Mouse (Mus musculus) erythroblast, embryonic 14.5 days (primary cell): ENCODE data around the gene Knop1.

ENCODE experiments used
- GATA1 ChIP-seq: IDR thresholded peaks from 2 replicates; pipeline ENCODE4 v1.6.1; 2012; ENCODE audit warnings: low read length, inconsistent platforms, mixed read lengths
- TAL1 ChIP-seq: IDR thresholded peaks from 3 replicates; pipeline ENCODE4 v1.6.1; 2012; ENCODE audit warnings: low read length, inconsistent platforms, mixed read lengths

- TF ChIP-seq GATA1 (no peak), TAL1 (no peak)
Measured at GRCm38 (mm10) chr7:118889046-118889680, 33.1 kb upstream of the Knop1 start.
